In the genomic region with DNA sequence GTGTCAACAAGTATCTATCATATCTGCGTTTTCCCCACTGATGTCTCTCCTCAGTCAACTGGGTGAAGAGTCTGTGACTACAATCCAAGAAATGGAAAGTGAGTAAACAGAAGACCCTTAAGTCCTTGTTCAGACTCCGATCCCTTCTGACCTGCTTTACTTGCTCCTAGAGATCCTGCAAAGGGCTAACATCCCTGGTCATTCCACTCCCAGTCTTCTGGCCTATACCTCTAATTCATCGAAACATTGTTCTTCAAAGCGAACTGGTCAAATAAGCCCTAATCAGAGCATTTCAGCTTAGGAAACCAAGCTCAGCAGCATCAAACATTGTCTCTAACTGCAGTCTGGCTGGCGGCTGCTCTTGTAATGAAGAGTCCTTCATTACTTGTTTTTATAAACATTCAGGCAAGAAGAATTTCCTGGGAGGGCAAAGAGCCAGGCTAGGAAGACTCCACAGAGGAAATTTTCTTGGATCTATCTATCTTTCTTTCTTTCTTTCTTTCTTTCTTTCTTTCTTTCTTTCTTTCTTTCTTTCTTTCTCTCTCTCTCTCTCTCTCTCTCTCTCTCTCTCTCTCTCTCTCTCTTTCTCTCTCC, we compare ENCODE assay signal across 17 mouse cellular contexts.
A peak's percentile ranks its signal among the peaks of the same experiment; 100 is the strongest.
DNase-seq lines count a peak whose midpoint lies in the region; ATAC-seq and TF ChIP-seq lines count a peak whose summit lies in the region.
"Had no signal": no experiment of that assay in that cellular context is flagged by ENCODE, and none has a peak within 500 bp of the region (broad histone marks: within the 10 kb centered on the region; RNA-seq: fewer than 3 reads in every experiment).

No protein-coding gene starts in this region.

- no peaks in the 10 kb centered on the region for H3K36me3 ChIP-seq in heart, embryonic 10.5 days
- no peaks in the 10 kb centered on the region for H3K36me3 ChIP-seq in liver, postnatal 0 days (replicated peaks; ENCODE audit: insufficient read depth, low read length)
- H3K36me3 ChIP-seq in thymus, adult 2 months (ENCODE audit: control insufficient read depth, insufficient read depth, low read length): no peaks in the 10 kb centered on the region
- H3K36me3 ChIP-seq: limb, embryonic 12.5 days; neural tube, embryonic 12.5 days had no signal

- H3K4me1 ChIP-seq in heart, embryonic 10.5 days: peaks cover 4% of the 10 kb centered on the region; the same call in 1 of the 2 replicates
- no peaks in the 10 kb centered on the region for H3K4me1 ChIP-seq in liver, postnatal 0 days (ENCODE audit: insufficient read depth)
- H3K4me1 ChIP-seq in thymus, adult 2 months (replicated peaks; ENCODE audit: control insufficient read depth, insufficient read depth, low read length): no peaks in the 10 kb centered on the region
- H3K4me1 ChIP-seq: limb, embryonic 12.5 days; neural tube, embryonic 12.5 days had no signal

- H3K27ac ChIP-seq in heart, embryonic 10.5 days: no peak overlapping the region
- no peak overlapping the region for H3K27ac ChIP-seq in liver, postnatal 0 days (ENCODE audit: low read depth)
- no peak overlapping the region for H3K27ac ChIP-seq in thymus, adult 2 months (ENCODE audit: control insufficient read depth, insufficient read depth, low read length)
- H3K27ac ChIP-seq: gastrocnemius, adult 2 months; limb, embryonic 12.5 days; neural tube, embryonic 12.5 days had no signal

- no peak overlapping the region for H3K4me2 ChIP-seq in liver, postnatal 0 days (ENCODE audit: low read depth, low read length)
- H3K4me2 ChIP-seq: limb, embryonic 12.5 days; neural tube, embryonic 12.5 days had no signal

- peak; percentile 14 to 19 for DNase-seq in heart, postnatal 10 days
- no peak for DNase-seq in heart, embryonic 10.5 days (ENCODE audit: low spot score)
- peak; percentile 4 for DNase-seq in liver
- no peak for DNase-seq in liver, postnatal 0 days
- peak; percentile 60 for DNase-seq in NIH3T3 (ENCODE audit: low read depth)
- DNase-seq in lung, postnatal 14 days: peak; percentile 50
- no peak for DNase-seq in spleen, postnatal 36 days (ENCODE audit: low spot score in 2 of 2)
- DNase-seq in thymus, adult 2 months: no peak
- DNase-seq: adrenal gland, postnatal 14 days; cerebellum, adult 18-20 months; gastrocnemius, adult 2 months; layer of hippocampus, adult 9-11 months; thymus, postnatal 36 days had no signal

- ATAC-seq in liver, postnatal 0 days: no peak
- ATAC-seq: forebrain, embryonic 16.5 days; inflammation-experienced regulatory T-cells, adult 6 months had no signal

- H3K27me3 ChIP-seq in heart, embryonic 10.5 days (ENCODE audit: insufficient read depth, poor library complexity, severe bottlenecking): no peaks in the 10 kb centered on the region
- no peaks in the 10 kb centered on the region for H3K27me3 ChIP-seq in liver, postnatal 0 days (ENCODE audit: insufficient read depth, low read length)
- H3K27me3 ChIP-seq in thymus, adult 2 months (ENCODE audit: control insufficient read depth, insufficient read depth, low read length): no peaks in the 10 kb centered on the region
- H3K27me3 ChIP-seq: limb, embryonic 12.5 days; neural tube, embryonic 12.5 days had no signal

- H3K4me3 ChIP-seq in heart, embryonic 10.5 days: no peak overlapping the region
- H3K4me3 ChIP-seq in liver, postnatal 0 days (ENCODE audit: low read depth, low read length): no peak overlapping the region
- H3K4me3 ChIP-seq in thymus, adult 2 months (ENCODE audit: control insufficient read depth, insufficient read depth, low read length): no peak overlapping the region
- H3K4me3 ChIP-seq: gastrocnemius, adult 2 months; limb, embryonic 12.5 days; neural tube, embryonic 12.5 days had no signal

- no peak for TF ChIP-seq POLR2A in thymus, adult 2 months (IDR thresholded peaks at IDR 0.05; ENCODE audit: control insufficient read depth, extremely low read depth, insufficient read depth, low read length, poor library complexity)

- TF ChIP-seq CTCF in liver, postnatal 0 days (IDR thresholded peaks at IDR 0.05; ENCODE audit: low read depth): no peak
- no peak for TF ChIP-seq CTCF in thymus, adult 2 months (IDR thresholded peaks at IDR 0.05; ENCODE audit: borderline replicate concordance, control insufficient read depth, extremely low read depth, insufficient read depth, low read length, poor library complexity)

- intact Hi-C loops in heart, postnatal 10 days (cut with DNase I): no loop called here

- no peak overlapping the region for H3K9ac ChIP-seq in liver, postnatal 0 days (replicated peaks)
- H3K9ac ChIP-seq: limb, embryonic 12.5 days; neural tube, embryonic 12.5 days had no signal

- no peak for TF ChIP-seq EP300 in liver, postnatal 0 days (IDR thresholded peaks at IDR 0.05; ENCODE audit: low read depth)

- H3K9me3 ChIP-seq in heart, embryonic 10.5 days: no peaks in the 10 kb centered on the region
- H3K9me3 ChIP-seq in liver, postnatal 0 days (ENCODE audit: low read length): no peaks in the 10 kb centered on the region
- H3K9me3 ChIP-seq: limb, embryonic 12.5 days; neural tube, embryonic 12.5 days had no signal

- 78% methylated on average over 5 of the region's 5 CpGs for WGBS in heart, embryonic 10.5 days
- 75% methylated on average over 5 of the region's 5 CpGs for WGBS in liver, postnatal 0 days (ENCODE audit: insufficient replicate concordance)
- WGBS in thymus, adult 2 months: 97% methylated on average over 5 of the region's 5 CpGs

Comparison
In these comparisons a context has a peak if more than half of its experiments do, and no peak if none do; other contexts are left out.
1. DNase-seq: peak in heart, postnatal 10 days (2 of 2), liver (single experiment), NIH3T3 (single experiment) and lung, postnatal 14 days (single experiment); none in heart, embryonic 10.5 days (single experiment), liver, postnatal 0 days (single experiment), spleen, postnatal 36 days (0 of 2) and thymus, adult 2 months (single experiment).